Mouse (Mus musculus): ENCODE data around the gene Slc2a10. TPM values are rescaled to one million over a fixed set of nuclear protein-coding genes. Genes with fewer than 3 reads are reported as not detected.

Gene Slc2a10
- polyA plus RNA-seq, 1 experiment from 2014 or later = 0.27 TPM

DNA sequence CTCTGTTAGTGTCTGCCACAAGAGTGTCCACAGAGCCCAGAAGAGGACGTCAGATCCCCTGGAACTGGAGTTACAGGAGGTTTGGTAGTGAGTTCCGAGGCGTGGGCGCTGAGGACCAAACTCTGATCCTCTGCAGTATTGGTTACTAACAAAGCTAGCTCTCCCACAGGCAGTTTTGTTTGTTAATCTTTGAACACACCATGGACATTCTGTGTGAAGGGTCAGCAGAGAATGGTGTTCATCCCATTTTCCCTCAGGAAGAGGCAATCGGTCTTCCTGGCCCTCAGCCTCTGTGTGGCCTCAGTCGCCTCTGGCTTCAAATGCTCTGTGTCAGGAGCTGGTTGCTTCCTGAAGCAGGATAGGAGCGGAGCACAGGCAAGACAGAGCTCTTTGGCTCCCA is 28.2 kb upstream of the Slc2a10 start:
- Histone ChIP-seq H3K27ac (ENCODE audit: low read length) (no peak overlapping the region), H3K4me3 (ENCODE audit: low read depth, low read length) (no peak overlapping the region), H3K9me3 (replicated peaks; ENCODE audit: control insufficient read depth, low read length) (no peaks in the 10 kb centered on the region), H3K27me3 (ENCODE audit: control insufficient read depth, insufficient read depth, low read depth, low read length) (no peaks in the 10 kb centered on the region), H3K4me1 (ENCODE audit: control insufficient read depth, low read depth, low read length) (no peaks in the 10 kb centered on the region), H3K36me3 (ENCODE audit: control insufficient read depth, insufficient read depth) (no peaks in the 10 kb centered on the region), H3K9ac (ENCODE audit: low read depth, low read length) (no peak overlapping the region), H3K4me2 (ENCODE audit: low read depth, low read length) (no peak overlapping the region)
- no peak for ATAC-seq (ENCODE audit: low read depth)
- WGBS (ENCODE audit: insufficient replicate concordance) = 57% methylated on average over 7 of the region's 7 CpGs

DNA sequence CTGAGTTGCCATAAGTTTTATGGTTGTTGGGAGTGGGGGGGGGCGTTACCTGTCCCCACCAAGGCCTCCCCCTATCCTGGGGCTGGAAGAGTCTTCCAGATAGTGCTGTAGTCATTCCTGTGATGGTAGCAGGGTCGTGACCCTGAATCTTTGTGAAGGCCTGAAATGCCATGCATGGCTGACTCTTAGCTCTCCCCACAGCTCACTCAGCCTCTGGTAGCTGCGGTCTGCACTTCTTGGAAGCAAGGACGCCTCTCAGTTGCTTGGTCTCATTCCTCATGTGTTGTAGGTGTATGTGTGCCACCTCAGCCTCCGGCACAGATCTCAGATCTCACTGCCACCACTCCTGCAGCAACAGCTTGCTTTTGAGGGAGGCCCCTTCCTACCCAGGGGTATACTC is 27.7 kb upstream of the Slc2a10 start:
- no peak overlapping the region for H3K9ac ChIP-seq (ENCODE audit: low read depth, low read length)
- no peak overlapping the region for H3K27ac ChIP-seq (ENCODE audit: low read length)
- H3K36me3 ChIP-seq (ENCODE audit: control insufficient read depth, insufficient read depth) = no peaks in the 10 kb centered on the region
- H3K27me3 ChIP-seq (ENCODE audit: control insufficient read depth, insufficient read depth, low read depth, low read length) = no peaks in the 10 kb centered on the region
- H3K4me1 ChIP-seq (ENCODE audit: control insufficient read depth, low read depth, low read length) = no peaks in the 10 kb centered on the region
- H3K9me3 ChIP-seq (replicated peaks; ENCODE audit: control insufficient read depth, low read length) = no peaks in the 10 kb centered on the region
- 57% methylated on average over 5 of the region's 5 CpGs for WGBS (ENCODE audit: insufficient replicate concordance)
- H3K4me2 ChIP-seq (ENCODE audit: low read depth, low read length) = no peak overlapping the region
- no peak overlapping the region for H3K4me3 ChIP-seq (ENCODE audit: low read depth, low read length)
- ATAC-seq (ENCODE audit: low read depth) = no peak

DNA sequence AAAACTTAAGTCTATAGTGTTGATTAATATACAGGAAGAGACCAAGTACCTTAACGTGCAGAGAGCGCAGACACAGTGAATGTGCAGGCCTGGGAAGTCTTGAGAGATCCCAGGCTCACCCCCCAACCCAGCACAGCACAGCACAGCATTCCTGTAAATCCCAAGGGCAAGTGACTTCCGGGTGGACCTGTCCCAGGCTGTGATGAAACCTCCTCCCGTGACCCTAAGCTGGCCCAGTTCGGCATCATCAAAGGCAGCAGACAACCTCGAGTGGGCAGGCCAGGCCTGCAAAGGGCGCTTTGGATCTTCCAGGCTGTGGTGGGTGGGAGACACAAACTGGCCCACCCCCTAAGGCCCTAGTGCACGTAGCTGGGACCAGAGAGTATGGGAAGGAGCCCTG is 21.6 kb upstream of the Slc2a10 start:
- ATAC-seq (ENCODE audit: low read depth) = peak; percentile 19; the same call in 1 of the 2 replicates
- Histone ChIP-seq H3K36me3 (ENCODE audit: control insufficient read depth, insufficient read depth) (no peaks in the 10 kb centered on the region), H3K9me3 (replicated peaks; ENCODE audit: control insufficient read depth, low read length) (no peaks in the 10 kb centered on the region), H3K4me1 (ENCODE audit: control insufficient read depth, low read depth, low read length) (no peaks in the 10 kb centered on the region), H3K9ac (ENCODE audit: low read depth, low read length) (no peak overlapping the region), H3K4me3 (ENCODE audit: low read depth, low read length) (no peak overlapping the region), H3K27me3 (ENCODE audit: control insufficient read depth, insufficient read depth, low read depth, low read length) (no peaks in the 10 kb centered on the region), H3K27ac (ENCODE audit: low read length) (no peak overlapping the region), H3K4me2 (ENCODE audit: low read depth, low read length) (no peak overlapping the region)
- 49% methylated on average over 8 of the region's 8 CpGs for WGBS (ENCODE audit: insufficient replicate concordance)

DNA sequence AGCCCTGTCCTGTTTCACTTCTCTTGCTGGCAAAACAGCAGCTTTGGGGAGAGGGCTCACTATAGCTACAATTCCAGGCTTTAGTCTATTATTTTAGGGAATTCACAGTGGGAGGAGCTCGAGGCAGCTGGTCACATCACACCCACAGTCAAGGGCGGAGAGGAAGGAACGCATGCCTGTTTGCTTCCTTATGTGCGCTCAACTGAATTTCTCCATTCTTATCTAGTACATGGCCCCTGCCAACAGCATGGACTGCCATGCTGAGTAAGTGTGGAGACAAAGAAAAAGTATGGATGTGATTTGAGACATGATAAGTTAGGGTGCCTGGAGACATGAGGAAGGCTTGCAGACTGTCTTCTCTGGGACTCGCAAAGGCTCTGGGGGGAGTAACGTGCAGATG is 19.4 kb upstream of the Slc2a10 start:
- WGBS (ENCODE audit: insufficient replicate concordance) = 45% methylated on average over 6 of the region's 6 CpGs
- ATAC-seq (ENCODE audit: low read depth) = no peak
- no peaks in the 10 kb centered on the region for H3K27me3 ChIP-seq (ENCODE audit: control insufficient read depth, insufficient read depth, low read depth, low read length)
- H3K4me1 ChIP-seq (ENCODE audit: control insufficient read depth, low read depth, low read length) = no peaks in the 10 kb centered on the region
- H3K9ac ChIP-seq (ENCODE audit: low read depth, low read length) = no peak overlapping the region
- no peaks in the 10 kb centered on the region for H3K36me3 ChIP-seq (ENCODE audit: control insufficient read depth, insufficient read depth)
- no peaks in the 10 kb centered on the region for H3K9me3 ChIP-seq (replicated peaks; ENCODE audit: control insufficient read depth, low read length)
- H3K4me3 ChIP-seq (ENCODE audit: low read depth, low read length) = no peak overlapping the region
- H3K27ac ChIP-seq (ENCODE audit: low read length) = no peak overlapping the region
- no peak overlapping the region for H3K4me2 ChIP-seq (ENCODE audit: low read depth, low read length)

DNA sequence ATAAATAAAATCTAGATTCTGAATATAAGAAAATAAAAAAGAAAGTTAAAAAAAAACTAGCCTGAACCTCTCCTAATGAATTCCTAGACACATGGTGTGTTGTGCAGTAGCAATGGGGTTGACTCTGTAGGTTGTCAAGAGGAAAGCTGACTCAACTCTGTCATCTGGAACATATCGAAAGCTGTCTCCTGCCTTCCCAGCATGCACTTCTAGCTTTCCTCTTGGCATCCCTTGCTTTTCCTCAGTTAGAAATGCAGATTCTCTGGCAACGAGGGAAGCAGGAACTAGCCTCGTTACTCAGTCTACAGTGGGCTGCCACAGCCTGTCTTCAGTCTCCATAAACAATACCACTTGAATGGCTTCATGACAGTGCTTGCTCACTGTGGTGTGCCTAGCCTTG is 17.8 kb upstream of the Slc2a10 start:
- Histone ChIP-seq H3K27me3 (ENCODE audit: control insufficient read depth, insufficient read depth, low read depth, low read length) (no peaks in the 10 kb centered on the region), H3K4me2 (ENCODE audit: low read depth, low read length) (no peak overlapping the region), H3K27ac (ENCODE audit: low read length) (no peak overlapping the region), H3K4me3 (ENCODE audit: low read depth, low read length) (no peak overlapping the region), H3K4me1 (ENCODE audit: control insufficient read depth, low read depth, low read length) (no peaks in the 10 kb centered on the region), H3K9ac (ENCODE audit: low read depth, low read length) (no peak overlapping the region), H3K9me3 (replicated peaks; ENCODE audit: control insufficient read depth, low read length) (no peaks in the 10 kb centered on the region), H3K36me3 (ENCODE audit: control insufficient read depth, insufficient read depth) (peaks cover 4% of the 10 kb centered on the region; the same call in 1 of the 2 replicates)
- WGBS (ENCODE audit: insufficient replicate concordance) = 44% methylated on average over 3 of the region's 3 CpGs
- no peak for ATAC-seq (ENCODE audit: low read depth)

DNA sequence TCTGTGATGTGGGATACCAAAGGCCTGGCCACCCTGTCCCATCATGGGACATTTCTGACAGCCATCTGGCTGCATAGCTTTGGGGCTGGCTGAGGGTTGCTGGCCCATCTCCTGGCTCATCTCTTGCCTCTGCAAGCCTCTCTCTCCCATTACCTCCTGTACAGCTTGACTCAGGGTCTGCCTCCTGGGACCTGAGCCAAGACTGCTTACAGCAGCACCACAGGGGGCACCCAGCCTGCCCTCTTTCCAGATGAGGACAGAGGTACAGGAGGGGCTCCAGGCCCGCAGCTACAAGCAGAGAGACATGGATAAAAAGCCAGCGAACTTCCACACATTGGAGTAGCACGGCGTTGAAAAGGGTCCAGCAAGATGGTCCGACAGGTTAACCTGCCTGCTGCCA is 17.2 kb upstream of the Slc2a10 start:
- peaks cover 4% of the 10 kb centered on the region; the same call in 1 of the 2 replicates for H3K36me3 ChIP-seq (ENCODE audit: control insufficient read depth, insufficient read depth)
- no peaks in the 10 kb centered on the region for H3K27me3 ChIP-seq (ENCODE audit: control insufficient read depth, insufficient read depth, low read depth, low read length)
- H3K4me1 ChIP-seq (ENCODE audit: control insufficient read depth, low read depth, low read length) = no peaks in the 10 kb centered on the region
- no peaks in the 10 kb centered on the region for H3K9me3 ChIP-seq (replicated peaks; ENCODE audit: control insufficient read depth, low read length)
- ATAC-seq (ENCODE audit: low read depth) = no peak
- WGBS (ENCODE audit: insufficient replicate concordance) = 75% methylated on average over 5 of the region's 5 CpGs
- no peak overlapping the region for H3K4me2 ChIP-seq (ENCODE audit: low read depth, low read length)
- H3K9ac ChIP-seq (ENCODE audit: low read depth, low read length) = no peak overlapping the region
- no peak overlapping the region for H3K4me3 ChIP-seq (ENCODE audit: low read depth, low read length)
- H3K27ac ChIP-seq (ENCODE audit: low read length) = no peak overlapping the region

DNA sequence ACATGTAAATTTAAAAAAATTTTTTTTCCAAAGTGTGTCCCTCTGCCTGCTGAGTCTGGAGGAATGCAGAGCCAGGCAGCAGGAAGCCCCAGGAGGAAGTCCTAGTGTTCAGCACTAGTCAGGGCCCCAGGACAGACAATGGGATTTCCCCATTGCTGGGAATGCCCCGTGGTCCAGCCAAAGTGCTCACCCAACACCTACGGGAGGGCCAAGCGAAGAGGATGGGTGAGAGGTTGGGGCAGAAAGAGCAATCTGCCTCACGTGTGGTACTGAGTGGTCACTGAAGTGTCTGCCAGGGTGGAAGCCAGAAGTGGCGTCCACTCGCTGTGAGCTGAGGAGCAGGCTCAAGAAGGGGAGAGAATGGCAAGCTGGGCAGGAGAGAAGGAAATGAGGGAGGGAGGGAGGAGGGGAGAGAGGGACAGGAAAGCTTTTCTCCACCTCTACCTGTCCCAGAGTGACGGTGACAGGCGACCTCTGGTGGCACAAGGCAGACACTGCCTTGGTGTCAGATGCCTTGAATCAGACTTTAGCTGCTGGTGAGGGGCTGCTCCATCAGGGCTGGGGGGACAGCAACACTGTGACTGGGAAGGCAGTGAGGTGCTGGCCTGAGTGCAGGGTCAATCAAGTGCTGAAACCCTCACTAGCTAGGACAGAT is 16.6 kb upstream of the Slc2a10 start:
- H3K4me1 ChIP-seq (ENCODE audit: control insufficient read depth, low read depth, low read length) = peaks cover under 1% of the 10 kb centered on the region; the same call in 1 of the 2 replicates
- no peak overlapping the region for H3K9ac ChIP-seq (ENCODE audit: low read depth, low read length)
- H3K4me3 ChIP-seq (ENCODE audit: low read depth, low read length) = no peak overlapping the region
- ATAC-seq (ENCODE audit: low read depth) = peak; percentile 39; the same call in 1 of the 2 replicates
- H3K9me3 ChIP-seq (replicated peaks; ENCODE audit: control insufficient read depth, low read length) = no peaks in the 10 kb centered on the region
- no peak overlapping the region for H3K27ac ChIP-seq (ENCODE audit: low read length)
- no peaks in the 10 kb centered on the region for H3K27me3 ChIP-seq (ENCODE audit: control insufficient read depth, insufficient read depth, low read depth, low read length)
- H3K36me3 ChIP-seq (ENCODE audit: control insufficient read depth, insufficient read depth) = peaks cover 4% of the 10 kb centered on the region; the same call in 1 of the 2 replicates
- no peak overlapping the region for H3K4me2 ChIP-seq (ENCODE audit: low read depth, low read length)
- WGBS (ENCODE audit: insufficient replicate concordance) = 16% methylated on average over 8 of the region's 8 CpGs

DNA sequence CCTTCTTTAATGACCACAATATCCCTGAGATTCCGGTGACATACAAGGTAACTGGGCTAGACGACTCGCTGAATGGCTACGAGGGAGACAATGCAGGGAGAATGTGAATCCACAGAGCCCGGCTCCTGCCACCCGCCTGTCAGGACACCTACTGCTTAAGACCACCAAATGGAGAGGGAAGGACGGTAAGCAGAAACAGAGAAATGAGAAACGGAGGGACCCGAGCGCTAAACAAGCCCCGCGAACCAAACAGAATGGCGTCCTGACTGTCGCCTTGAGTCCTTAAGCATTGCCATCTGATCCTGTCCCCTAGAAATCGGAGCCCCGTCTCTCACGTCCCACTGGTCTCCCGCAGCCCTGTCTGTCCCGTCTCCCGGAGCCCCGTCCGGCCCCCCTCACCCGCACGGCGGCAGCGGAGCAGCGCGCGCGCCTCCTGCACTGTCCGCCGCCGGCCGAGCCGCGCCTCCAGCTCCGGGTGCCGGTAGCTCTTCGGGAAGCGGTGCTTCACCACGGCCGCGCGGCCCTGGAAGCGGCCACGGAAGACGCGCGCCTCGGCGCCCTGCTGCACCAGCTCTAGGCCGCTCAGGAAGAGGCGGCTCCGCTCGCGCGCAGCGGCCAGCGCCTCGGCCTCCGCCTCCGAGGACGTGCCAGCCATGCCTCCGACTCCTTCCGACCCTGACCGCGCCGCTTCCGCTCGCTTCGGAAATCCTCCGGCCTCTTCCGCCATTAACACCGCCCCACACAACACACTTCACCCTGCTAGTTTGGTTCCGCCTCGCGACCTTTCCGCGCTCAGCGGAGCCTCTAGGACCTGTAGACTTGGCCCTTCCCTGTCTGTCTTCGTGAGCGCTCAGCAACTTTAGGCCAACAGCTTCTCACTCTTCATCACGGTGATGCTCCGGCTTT is 10.7 kb upstream of the Slc2a10 start, which contains the start of gene Trp53rka:
TSS of gene Trp53rka (minus strand) at position 677 of the 906 bp plus-strand sequence.
- H3K9me3 ChIP-seq (replicated peaks; ENCODE audit: control insufficient read depth, low read length) = no peaks in the 10 kb centered on the region
- peak within 1 kb of the TSS; percentile 33; the same call in 1 of the 2 replicates for H3K27ac ChIP-seq (ENCODE audit: low read length)
- H3K4me1 ChIP-seq (ENCODE audit: control insufficient read depth, low read depth, low read length) = peaks cover 7% of the 10 kb centered on the region
- H3K27me3 ChIP-seq (ENCODE audit: control insufficient read depth, insufficient read depth, low read depth, low read length) = no peaks in the 10 kb centered on the region
- ATAC-seq (ENCODE audit: low read depth) = peak; percentile 88
- peaks cover 4% of the 10 kb centered on the region; the same call in 1 of the 2 replicates for H3K36me3 ChIP-seq (ENCODE audit: control insufficient read depth, insufficient read depth)
- WGBS (ENCODE audit: insufficient replicate concordance) = under 1% methylated on average over 82 of the region's 84 CpGs
- H3K4me2 ChIP-seq (ENCODE audit: low read depth, low read length) = peak within 1 kb of the TSS; percentile 67
- H3K4me3 ChIP-seq (ENCODE audit: low read depth, low read length) = peak within 1 kb of the TSS; percentile 69
- H3K9ac ChIP-seq (ENCODE audit: low read depth, low read length) = peak within 1 kb of the TSS; percentile 68
